Mouse (Mus musculus) splenic B cell, adult 2 months (primary cell): ENCODE results near the gene Zfp523.

Experiments
- DNase-seq: peaks from one replicate; pipeline ENCODE4 v3.0.0-alpha.2; 2011; ENCODE audit warnings: low read depth, low spot score
- H3K27me3 ChIP-seq: 2 replicates; pipeline ENCODE4 v1.6.1; 2012; ENCODE audit warnings: mild to moderate bottlenecking, low read length, moderate library complexity, mixed read lengths; ENCODE audit not compliant: control insufficient read depth, poor library complexity, insufficient read depth, severe bottlenecking
- H3K36me3 ChIP-seq: 2 replicates; pipeline ENCODE4 v1.6.1; 2012; ENCODE audit warnings: mild to moderate bottlenecking, low read length, moderate library complexity, mixed read lengths; ENCODE audit not compliant: control insufficient read depth, poor library complexity, insufficient read depth, severe bottlenecking

The Zfp523 gene

DNA sequence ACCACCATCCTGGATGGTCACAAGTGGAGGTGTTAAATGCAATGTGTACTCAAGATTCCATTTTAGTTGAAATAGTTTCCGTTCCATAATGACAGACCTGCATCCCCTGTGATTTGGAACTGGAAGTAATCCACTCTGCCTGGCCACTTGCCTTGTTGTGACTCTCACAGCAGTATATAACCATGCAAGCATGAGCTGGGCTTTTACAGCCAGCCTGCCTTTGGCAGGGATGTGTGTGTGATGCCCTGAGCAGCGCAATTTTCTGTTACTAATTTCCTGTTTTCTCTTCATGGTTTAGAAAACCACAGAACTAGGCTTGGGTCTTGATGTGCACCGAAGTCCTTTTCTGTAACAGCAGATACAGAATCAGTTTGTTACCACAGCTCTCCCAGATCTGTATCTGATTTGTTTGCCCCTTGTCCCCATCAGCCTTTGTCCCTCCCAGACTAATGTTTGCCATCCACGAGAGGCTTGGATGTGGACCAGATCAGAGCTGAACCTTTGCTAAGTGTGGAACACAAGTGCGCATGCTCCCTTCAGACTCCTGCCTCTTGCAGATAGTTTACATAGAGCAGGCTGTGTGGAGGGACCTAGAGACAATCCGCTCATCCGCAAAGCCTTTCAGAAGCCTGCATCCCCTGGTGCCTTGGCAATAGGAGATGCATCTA is 8.2 kb downstream of the Zfp523 start:
- no peak for DNase-seq
- Histone ChIP-seq H3K27me3 (no peaks in the 10 kb centered on the region), H3K36me3 (no peaks in the 10 kb centered on the region)

- Histone ChIP-seq H3K36me3 (no peaks in the 10 kb centered on the region), H3K27me3 (no peaks in the 10 kb centered on the region)
- DNase-seq, result no peak
Observed at GRCm38 (mm10) chr17:28188313-28188712, 11.4 kb downstream of the Zfp523 start.

- no peaks in the 10 kb centered on the region for H3K36me3 ChIP-seq
- no peak for DNase-seq
- no peaks in the 10 kb centered on the region for H3K27me3 ChIP-seq
Observed at GRCm38 (mm10) chr17:28192754-28193153, 15.8 kb downstream of the Zfp523 start.

DNA sequence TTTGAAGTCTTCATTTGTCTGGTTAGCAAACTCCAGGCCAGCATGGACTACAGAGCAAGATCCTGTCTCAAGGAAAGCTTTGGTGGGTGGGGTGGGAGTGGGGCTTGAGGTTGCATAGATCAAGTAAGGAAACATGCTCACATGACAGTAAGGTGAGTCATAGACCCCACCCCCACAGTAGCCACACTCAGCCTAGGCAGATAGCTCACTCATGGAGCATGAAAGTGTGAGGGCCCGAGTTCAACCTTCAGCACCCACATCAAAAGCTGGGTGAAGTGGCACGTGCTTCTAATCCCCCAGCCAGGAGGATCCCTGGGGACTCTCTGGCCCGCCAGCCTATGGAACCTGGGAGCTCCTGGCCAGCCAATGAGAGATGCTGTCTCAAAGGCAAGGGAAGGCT is 16.6 kb downstream of the Zfp523 start:
- DNase-seq, result no peak
- no peaks in the 10 kb centered on the region for H3K27me3 ChIP-seq
- no peaks in the 10 kb centered on the region for H3K36me3 ChIP-seq

- no peak for DNase-seq
- H3K36me3 ChIP-seq, result peaks cover under 1% of the 10 kb centered on the region; the same call in 1 of the 2 replicates
- no peaks in the 10 kb centered on the region for H3K27me3 ChIP-seq
Observed at GRCm38 (mm10) chr17:28195033-28195432, 18.1 kb downstream of the Zfp523 start.

DNA sequence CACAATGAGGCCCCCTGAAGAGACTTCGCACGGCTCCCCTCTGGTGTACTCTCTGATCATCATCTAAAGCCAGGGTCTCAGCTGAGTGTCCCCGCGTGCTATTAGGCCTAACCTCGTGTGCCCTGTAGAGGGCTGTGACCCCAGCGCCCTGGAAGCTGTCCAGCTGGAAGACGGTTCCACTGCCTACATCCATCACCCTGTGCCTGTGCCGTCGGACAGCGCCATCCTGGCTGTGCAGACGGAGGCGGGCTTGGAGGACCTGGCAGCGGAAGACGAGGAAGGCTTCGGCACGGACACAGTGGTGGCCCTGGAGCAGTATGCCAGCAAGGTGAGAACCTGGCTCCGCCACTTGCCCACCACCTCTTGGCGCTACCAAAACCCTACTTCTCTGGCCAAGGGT is 20.7 kb downstream of the Zfp523 start:
- no peak for DNase-seq
- Histone ChIP-seq H3K36me3 (peaks cover 2% of the 10 kb centered on the region; the same call in 1 of the 2 replicates), H3K27me3 (no peaks in the 10 kb centered on the region)

GRCm38 (mm10) chr17:28201982-28202381 is 25.1 kb downstream of the Zfp523 start:
- H3K27me3 ChIP-seq, result no peaks in the 10 kb centered on the region
- no peak for DNase-seq
- H3K36me3 ChIP-seq, result peaks cover 2% of the 10 kb centered on the region; the same call in 1 of the 2 replicates

DNA sequence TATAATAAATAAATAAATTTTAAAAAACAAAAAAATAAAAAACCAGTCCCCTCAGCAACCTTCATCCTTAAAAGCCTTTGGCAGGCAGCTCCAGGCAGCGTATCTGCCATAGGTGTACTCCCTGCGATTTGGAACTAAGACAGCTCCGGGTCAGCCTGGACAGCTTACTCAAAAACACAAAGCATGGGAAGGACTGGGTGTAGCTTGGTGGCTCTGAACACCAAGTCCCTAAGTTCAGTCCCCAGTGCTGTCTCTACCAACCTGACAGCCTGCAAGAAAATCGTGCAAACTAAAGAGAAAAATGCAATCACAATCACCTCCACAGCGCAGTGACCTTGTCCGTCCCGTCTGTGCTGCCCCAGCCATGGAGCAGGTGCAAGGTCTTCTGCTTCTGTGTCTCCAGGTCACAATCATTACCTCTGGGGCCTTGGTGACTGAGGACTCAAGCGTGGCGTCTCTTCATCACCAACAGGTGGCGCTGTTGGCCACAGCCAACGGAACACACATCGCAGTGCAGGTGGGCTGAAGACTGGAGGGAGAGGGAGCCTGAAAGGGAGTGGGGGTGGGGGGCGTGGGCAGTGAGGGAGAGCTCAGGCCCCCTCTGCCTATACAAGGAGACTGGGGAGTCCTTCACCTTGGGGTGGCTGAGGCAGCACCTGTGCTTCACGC is 27.3 kb downstream of the Zfp523 start:
- Histone ChIP-seq H3K36me3 (peaks cover 2% of the 10 kb centered on the region; the same call in 1 of the 2 replicates), H3K27me3 (no peaks in the 10 kb centered on the region)
- peak; percentile 90 for DNase-seq

DNA sequence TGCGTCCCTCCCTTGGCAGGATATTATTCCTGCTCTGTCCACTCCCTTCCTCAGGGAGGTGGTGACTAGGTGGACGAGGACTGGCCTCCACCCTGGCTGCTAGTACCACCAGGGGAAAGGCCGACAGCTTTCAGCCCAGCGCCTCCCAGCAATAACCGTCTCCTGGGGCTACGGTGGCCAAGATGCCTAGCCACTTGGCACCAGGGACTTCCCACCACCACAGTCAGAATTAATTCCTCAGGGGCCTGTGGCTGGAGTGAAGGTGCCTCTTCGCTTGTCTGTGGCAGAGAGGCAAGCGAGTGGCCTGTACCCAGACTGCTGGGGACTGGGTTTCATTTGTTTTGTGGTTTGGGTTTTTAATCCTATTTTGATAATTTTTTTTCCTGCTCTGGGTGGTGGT is 28.5 kb downstream of the Zfp523 start:
- H3K36me3 ChIP-seq, result no peaks in the 10 kb centered on the region
- peak; percentile 51 for DNase-seq
- no peaks in the 10 kb centered on the region for H3K27me3 ChIP-seq

DNA sequence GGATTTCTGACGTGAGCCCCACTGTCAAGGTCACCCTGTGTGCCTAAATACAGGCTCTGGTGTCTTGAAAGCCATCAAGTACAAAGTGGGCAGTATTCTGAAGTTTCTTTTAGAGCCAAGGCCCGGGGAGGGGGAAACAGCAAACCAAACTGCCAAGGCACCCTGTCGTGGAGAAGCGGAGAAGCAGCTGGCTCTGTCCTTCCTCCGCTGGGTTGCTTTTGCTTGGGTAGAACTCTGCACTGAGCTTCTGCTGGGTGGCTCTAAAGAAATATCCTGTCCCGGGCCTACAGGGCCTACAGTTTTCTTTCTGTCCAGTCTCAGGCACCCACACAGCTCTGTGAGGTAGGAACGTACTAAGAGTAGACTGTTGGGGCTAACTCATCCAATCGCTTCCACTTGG is 30.2 kb downstream of the Zfp523 start:
- Histone ChIP-seq H3K36me3 (no peaks in the 10 kb centered on the region), H3K27me3 (no peaks in the 10 kb centered on the region)
- no peak for DNase-seq

DNA sequence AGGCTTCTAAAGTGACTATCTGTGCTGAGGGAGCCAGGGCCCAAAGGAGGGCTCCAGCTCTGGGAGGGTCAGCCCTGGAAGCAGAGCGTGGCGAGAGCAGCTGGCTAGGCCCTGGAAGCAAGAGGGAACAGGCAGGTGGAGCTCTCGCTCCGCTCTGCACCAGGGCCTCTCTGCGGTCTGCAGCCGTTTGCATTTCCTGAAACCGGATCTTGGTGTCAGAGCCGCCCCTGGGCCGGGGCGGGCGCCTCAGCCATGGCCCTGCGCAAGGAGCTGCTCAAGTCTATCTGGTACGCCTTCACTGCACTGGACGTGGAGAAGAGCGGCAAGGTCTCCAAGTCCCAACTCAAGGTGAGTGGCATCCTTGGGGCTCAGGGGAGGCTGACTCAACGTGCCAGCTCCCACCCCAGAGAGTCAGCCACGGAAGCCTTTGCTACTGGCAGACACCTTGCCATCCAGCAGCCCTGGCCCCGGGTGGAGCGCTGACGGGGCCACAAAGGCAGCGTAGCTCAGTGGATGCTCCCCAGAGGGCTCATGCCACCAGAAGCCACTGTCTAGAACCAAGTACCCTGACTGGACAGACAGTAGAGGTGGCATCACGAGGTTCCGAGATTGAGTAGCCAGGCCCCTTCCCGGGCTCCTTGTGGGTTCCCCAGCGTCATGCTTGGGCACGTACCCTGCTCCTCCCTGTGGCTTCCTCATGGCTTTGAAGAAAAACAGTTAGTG is 30.8 kb downstream of the Zfp523 start, which contains the start of gene Def6:
TSS of gene Def6 (plus strand) at position 188 of the 723 bp plus-strand sequence.
- DNase-seq, result peak; percentile 87
- Histone ChIP-seq H3K36me3 (no peaks in the 10 kb centered on the region), H3K27me3 (no peaks in the 10 kb centered on the region)

DNA sequence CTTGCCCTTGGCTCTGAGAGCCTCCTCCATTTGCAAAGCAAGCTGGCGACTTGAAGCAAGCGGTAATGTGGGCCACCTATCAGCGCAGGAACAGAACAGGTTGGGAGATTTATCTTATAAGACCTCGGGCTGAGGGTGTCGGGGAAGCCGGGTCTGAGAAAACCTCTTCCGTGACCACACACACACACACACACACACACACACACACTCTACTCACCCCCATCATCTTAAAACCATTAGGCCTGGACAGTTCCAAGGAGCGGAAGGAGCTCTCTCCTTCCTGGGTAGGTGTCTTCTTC is 31.3 kb downstream of the Zfp523 start:
- Histone ChIP-seq H3K27me3 (no peaks in the 10 kb centered on the region), H3K36me3 (no peaks in the 10 kb centered on the region)
- no peak for DNase-seq

DNA sequence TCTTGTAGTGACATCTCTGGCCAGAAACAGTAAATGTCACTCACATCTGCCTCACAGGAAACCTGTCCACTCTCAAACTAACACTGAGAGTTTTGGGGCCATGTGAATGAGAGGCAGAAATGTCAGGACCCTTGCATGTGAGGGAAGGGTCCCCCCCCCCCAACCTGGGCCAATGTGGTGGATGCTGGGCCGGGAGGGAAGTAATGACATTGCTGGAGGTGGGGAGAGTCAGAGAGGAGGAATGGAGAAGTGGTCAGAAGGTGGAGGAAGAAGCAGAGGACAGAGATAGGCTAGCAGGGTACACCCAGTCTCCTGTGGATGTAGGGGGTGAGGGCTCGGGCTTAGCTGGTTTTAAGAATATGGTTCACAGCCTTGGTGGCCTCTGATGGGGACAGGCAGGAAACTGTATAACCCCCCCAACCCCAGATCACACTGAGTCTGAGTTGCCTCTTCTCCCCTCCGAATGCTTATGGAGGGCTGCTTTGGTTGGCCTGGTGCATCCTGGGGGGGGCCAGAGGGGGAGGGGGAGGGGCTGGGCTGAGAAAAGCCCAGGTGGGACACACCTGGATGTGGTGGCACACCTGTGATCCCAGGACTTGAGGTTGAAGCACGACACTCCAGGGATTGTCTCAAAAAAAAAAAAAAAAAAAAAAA is 32.7 kb downstream of the Zfp523 start:
- DNase-seq, result peak; percentile 54
- peaks cover 2% of the 10 kb centered on the region for H3K36me3 ChIP-seq
- H3K27me3 ChIP-seq, result no peaks in the 10 kb centered on the region

GRCm38 (mm10) chr17:28211921-28212341 is 35.0 kb downstream of the Zfp523 start:
- Histone ChIP-seq H3K36me3 (peaks cover 2% of the 10 kb centered on the region), H3K27me3 (no peaks in the 10 kb centered on the region)
- DNase-seq, result peak; percentile 80

DNA sequence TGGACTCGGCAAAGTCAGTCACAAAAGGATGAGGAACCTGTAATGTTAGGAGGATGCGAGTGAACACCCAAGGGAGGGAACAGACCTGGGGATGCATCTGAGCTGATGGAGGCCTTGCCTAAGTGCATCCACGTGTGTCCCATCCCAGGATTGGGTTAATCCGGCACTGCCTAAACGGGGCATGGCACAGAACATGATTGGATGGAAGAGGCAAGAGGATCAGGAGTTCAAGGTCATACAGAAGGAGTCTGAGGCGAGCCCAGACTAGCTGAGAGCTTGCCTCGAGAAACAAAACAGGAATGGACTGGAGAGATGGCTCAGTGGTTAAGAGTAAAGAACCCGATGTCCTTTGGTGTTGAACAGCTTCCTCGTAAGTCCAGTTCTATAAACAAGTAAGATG is 35.5 kb downstream of the Zfp523 start:
- Histone ChIP-seq H3K36me3 (peaks cover 2% of the 10 kb centered on the region), H3K27me3 (no peaks in the 10 kb centered on the region)
- no peak for DNase-seq
